Mouse (Mus musculus) layer of hippocampus, postnatal 14 days (tissue): ENCODE measurements around the gene Agr3. TPM values are rescaled to one million over a fixed set of nuclear protein-coding genes. Genes with fewer than 3 reads are reported as not detected.

ENCODE experiments used
- DNase-seq, 2 experiments: peaks; one replicate each; pipeline ENCODE4 v3.0.0; 2021 to 2022; ENCODE audit warnings: low spot score in 2 of 2, mixed read lengths in 1 of 2
- total RNA-seq, 2 experiments: library from RNA; stranded (reverse); gene quantifications; 2 replicates each; pipeline ENCODE4 v1.2.3; 2021

Gene Agr3
- total RNA-seq, 2 experiments from 2014 or later, result not detected

- no peak for DNase-seq
Measured at GRCm38 (mm10) chr12:35983472-35983871, 58.1 kb downstream of the Agr3 start.

- no peak for DNase-seq
Measured at GRCm38 (mm10) chr12:35984743-35985142, 59.3 kb downstream of the Agr3 start.

GRCm38 (mm10) chr12:35992711-35993110 lies 67.3 kb downstream of the Agr3 start, which contains the start of gene Agr2:
Gene Agr2 (plus strand): TSS chr12:35992907.
- DNase-seq, result no peak

GRCm38 (mm10) chr12:35993583-35993982 lies 68.2 kb downstream of the Agr3 start:
- no peak for DNase-seq

- no peak for DNase-seq
Measured at GRCm38 (mm10) chr12:35994098-35994497, 68.7 kb downstream of the Agr3 start.

- no peak for DNase-seq
Measured at GRCm38 (mm10) chr12:35995799-35996198, 70.4 kb downstream of the Agr3 start.

Other genes with a start within 250 kb of the Agr3 start
- gene Agr2, start 67.3 kb downstream of the Agr3 start, total RNA-seq, result not detected
- 100 to 1,000 TPM; 278 to 281 TPM for gene Tspan13, start 116.9 kb downstream of the Agr3 start, total RNA-seq
- 10 to 100 TPM; 50.4 to 51.8 TPM for gene Ankmy2, start 231.5 kb downstream of the Agr3 start, total RNA-seq
- 10 to 100 TPM; 89.3 to 95.3 TPM for gene Bzw2, start 232.5 kb downstream of the Agr3 start, total RNA-seq